Mouse (Mus musculus): ENCODE results near the gene Afm. TPM values are rescaled to one million over a fixed set of nuclear protein-coding genes. Genes with fewer than 3 reads are reported as not detected.

The Afm gene
- total RNA-seq (2021), result not detected
- long read RNA-seq, result 0 reads

DNA sequence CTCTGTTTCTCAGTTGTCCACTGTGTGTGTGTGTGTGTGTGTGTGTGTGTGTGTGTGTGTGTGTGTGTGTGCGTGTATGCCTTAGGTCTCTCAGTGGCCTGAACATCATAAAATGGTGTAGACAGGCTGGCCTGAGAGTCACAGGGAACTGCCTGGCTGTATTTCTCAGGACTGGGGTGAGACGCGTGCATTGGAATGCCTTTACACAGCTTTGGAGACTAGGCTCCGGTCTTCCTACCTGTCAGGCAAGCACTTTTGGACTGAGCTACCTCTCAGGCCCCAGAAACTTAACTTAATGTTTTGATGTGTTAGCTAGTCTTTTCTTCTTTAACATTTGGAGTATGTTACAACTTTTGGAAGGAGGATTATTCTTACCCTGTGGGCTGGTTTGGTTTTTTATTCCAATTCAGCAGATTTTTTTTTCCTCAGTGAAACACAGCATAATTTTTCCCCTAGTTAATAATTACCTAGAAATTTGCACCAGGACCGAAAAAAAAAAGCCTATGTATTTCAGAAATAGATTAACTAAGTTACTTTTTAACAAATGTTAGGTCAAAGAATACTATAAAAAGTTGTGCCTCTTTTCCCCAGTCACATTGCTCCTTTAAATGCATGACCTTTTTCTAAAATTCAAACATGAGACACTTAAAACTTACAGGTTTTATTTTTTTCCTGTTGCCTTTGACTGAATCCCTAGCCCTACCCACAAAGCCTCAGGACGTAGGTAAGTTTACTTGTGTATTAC lies at the start of gene Afm:
Gene Afm, plus strand, starts transcription at position 577 of the 745 bp plus-strand sequence.
- DNase-seq (ENCODE audit: low spot score in 2 of 2), result no peak

DNA sequence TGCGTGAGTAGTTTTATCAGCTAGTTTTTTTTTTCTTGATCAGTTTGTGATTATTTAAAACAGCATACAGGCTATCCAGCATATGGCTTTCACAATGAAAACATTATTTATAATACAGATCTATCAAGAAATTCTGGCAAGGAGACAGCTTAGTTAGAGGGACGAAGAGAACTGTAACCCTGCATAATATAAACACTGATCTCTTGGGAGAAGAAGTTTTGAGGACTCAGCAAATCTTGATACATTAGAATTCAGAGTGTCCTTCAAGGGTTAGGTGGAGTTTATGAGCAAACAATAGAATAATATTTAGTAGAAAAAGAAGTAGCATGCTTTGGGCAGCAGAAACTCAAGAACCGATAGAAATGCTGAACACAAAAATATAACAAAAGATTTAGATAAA lies 47.9 kb upstream of the Afm start:
- DNase-seq (ENCODE audit: low spot score in 2 of 2), result no peak

DNA sequence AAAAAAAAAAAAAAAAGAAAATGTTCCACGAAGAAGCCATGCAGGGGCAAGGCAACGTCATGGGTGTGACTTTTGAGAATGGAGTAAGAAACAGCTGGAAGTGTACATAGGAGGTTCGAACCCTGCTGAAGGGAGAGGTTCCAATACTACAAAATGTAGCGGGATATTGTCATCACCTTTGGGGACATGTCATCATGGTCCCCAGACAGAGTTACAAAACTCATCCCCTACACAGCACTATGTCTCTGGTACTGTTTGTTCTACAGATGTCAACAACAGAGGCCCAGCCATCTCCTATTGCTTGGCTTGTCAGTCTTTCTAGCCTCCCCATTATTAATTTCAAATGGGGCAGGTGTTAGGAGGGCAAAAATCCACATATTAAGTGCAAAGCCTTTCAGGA lies 44.8 kb upstream of the Afm start:
- DNase-seq (ENCODE audit: low spot score in 2 of 2), result no peak

DNA sequence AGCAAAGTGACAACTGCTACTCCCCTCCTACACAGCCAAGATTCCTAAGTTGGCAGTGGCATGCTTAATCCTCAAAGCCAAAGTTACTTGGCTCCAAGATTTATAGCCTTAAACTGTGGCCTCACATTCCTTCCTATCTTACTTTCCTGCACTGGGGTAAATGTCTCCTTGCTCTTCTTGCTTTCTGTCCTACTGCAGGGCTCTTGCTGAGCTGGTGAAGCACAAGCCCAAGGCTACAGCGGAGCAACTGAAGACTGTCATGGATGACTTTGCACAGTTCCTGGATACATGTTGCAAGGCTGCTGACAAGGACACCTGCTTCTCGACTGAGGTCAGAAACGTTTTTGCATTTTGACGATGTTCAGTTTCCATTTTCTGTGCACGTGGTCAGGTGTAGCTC lies 44.4 kb upstream of the Afm start:
- no peak for DNase-seq (ENCODE audit: low spot score in 2 of 2)

DNA sequence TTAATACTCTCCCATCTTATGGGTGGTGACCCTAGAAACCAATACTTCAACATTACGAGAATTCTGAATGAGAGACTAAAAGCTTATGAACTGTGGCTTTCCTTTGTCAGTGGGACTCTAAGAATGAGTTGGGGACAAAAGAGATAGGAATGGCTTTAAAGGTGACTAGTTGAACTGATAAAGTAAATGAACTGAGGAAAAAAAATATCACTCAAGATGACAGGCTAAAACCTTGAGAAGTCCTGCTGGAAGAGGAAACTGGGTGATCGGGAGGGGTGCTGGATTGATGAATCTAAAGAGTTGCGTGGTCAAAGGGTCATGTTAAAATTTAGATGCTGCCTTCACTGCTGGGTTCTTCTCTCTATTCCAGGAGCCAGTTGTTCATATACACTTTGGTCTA lies 42.0 kb upstream of the Afm start:
- no peak for DNase-seq (ENCODE audit: low spot score in 2 of 2)

DNA sequence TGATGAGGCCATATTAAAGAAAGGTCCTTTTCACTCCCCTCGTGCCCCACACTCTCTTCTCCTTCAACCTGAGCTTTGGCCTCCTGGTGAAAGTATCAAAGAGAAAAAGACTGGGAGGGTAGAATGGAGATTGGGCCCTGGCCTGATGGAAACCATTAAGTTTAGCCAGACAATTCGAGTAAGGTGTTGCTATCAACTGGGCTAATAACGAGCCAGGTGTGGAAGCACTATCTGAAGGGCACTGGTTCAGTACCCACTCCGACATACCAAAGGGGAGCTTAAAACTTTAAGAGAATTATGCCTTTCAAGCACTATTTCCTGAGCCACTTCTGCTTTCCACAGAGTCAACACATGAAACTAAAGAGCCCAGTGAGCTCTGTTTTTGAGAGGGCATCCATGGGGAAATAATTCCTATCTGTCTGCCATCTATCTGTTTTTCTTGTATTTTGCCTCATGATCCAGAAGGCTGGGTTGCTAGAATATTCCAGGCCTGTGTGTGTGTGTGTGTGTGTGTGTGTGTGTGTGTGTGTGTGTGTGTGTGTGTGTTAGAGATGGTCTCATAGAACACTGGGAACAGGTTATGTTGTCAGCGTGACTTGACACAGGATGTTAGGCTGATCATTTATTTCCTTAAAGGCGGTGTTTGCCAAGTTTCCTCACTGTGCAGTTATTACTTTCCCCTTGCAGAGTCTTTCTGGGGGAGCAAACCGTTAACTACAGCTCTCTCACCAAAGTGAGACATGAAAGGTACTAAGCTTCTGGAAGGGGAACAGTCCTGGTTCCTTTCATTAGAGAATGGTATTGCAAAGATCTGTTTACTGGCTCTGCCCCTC lies 41.2 kb upstream of the Afm start:
- DNase-seq (ENCODE audit: low spot score in 2 of 2), result no peak

DNA sequence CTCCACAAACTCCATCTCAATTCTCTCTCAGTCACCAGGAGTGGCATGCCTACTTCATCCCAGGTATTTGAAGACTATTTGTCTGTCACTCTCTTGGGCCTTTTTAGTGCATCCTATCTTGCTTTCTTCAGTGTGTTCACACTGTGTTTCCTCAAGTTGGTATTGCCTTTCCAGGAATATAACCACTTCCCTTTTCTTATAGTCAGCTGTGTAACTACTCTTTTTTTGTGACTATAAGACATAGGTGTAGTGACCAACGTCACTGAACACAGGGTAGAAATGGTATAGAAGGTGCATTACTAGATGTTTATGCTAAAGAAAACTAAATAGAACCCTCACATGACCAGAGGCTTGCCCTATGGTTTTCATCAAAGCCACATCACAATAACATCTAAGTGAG lies 39.8 kb upstream of the Afm start:
- no peak for DNase-seq (ENCODE audit: low spot score in 2 of 2)

DNA sequence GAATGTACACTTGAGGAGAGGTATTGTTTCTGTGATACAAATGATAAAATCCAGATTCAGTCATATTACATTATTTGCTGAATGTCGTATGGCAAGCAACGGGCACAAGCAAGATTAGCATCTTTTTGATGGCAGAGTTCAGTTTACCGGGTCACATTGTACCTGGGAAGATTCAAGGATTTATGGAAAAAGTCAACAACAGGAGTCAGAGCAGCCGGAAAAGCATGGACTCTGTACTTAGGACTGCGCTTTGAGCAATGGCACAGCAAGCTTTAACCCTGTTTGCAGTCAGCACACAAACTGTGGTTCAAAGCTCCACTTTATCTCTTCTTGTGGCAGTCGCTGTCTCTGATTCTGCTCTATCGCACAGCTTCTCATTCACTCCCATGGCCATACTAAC lies 33.1 kb upstream of the Afm start:
- no peak for DNase-seq (ENCODE audit: low spot score in 2 of 2)

DNA sequence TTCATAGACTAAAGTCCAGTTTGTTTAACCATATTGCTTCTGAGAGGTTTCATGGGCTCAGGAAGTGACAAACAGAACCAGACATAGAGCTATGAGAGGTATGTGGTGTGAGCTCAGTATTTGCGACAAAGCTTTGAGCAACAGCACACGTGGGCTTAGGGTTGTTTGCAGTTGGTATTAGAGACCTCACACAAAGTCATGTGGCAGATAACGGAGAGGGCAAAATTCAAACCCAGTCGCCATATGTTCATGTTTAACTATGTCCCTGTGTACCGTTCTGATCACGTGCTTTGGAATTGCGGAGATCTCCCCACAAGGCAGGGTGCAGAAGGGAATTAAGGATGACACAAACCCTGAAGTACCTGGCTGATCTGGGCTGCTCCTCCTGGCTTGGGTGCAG lies 30.4 kb upstream of the Afm start:
- DNase-seq (ENCODE audit: low spot score in 2 of 2), result no peak

DNA sequence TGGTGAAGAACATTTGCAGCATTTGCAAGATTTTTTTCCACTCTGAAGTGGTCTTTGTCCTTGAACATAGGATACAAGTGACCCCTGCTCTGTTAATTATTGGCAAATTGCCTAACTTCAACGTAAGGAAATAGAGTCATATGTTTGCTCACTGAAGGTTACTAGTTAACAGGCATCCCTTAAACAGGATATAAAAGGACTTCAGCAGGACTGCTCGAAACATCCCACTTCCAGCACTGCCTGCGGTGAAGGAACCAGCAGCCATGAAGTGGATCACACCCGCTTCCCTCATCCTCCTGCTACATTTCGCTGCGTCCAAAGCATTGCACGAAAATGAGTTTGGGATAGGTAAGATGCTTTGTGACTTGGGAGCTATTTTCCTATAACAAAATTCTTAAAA lies 28.2 kb upstream of the Afm start, which contains the start of gene Afp:
Gene Afp, plus strand, starts transcription at position 220 of the 400 bp plus-strand sequence.
- DNase-seq (ENCODE audit: low spot score in 2 of 2), result no peak

DNA sequence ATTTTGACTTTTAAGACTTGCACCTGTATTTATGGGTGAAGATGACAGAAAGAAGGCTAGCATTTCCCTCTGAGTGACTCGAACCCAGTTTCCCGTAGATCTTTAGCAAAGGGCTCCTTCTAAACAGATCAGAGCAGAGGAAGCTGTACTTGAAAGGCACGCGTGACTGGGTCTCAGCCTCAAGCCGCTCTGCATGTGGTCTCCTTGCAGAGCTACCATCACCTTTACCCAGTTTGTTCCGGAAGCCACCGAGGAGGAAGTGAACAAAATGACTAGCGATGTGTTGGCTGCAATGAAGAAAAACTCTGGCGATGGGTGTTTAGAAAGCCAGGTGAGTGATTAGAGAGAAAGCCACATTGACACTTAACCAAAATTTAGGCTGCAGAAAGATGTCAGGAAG lies 26.3 kb upstream of the Afm start:
- DNase-seq (ENCODE audit: low spot score in 2 of 2), result no peak

DNA sequence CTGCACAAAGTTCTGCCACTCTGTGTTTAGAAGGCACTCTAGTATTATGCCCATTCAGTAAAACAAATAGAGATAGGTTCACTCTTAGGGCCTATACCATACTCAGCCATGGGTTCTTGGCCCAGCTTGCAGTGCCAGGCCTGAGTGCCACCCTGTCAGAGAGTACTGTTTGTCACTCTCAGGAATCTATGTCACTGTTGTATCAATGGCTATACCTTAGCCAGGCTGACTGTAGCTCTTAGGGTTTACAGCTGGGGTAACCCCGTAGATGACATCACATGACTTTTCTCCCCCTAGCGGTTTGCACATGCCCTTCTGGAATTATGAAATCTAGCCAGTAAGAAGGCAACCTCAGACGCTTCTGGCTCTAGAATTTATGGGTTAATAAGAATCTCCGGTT lies 24.4 kb upstream of the Afm start:
- no peak for DNase-seq (ENCODE audit: low spot score in 2 of 2)

DNA sequence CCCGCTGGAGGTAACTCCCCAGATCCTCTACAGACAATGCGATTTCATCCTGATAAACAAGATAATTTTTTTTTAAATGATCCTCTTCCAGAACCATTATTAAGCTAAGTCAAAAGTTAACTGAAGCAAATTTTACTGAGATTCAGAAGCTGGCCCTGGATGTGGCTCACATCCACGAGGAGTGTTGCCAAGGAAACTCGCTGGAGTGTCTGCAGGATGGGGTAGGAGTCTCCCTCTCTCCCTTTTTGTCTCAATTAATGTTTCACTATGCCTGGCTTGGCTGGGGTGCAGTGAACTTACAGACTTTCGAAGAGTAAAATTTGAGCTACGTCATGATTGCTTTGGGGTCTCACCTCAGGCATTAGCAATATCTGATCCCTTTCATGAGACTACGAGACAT lies 19.2 kb upstream of the Afm start:
- DNase-seq (ENCODE audit: low spot score in 2 of 2), result peak in 1 of 2 experiments; percentile 15

DNA sequence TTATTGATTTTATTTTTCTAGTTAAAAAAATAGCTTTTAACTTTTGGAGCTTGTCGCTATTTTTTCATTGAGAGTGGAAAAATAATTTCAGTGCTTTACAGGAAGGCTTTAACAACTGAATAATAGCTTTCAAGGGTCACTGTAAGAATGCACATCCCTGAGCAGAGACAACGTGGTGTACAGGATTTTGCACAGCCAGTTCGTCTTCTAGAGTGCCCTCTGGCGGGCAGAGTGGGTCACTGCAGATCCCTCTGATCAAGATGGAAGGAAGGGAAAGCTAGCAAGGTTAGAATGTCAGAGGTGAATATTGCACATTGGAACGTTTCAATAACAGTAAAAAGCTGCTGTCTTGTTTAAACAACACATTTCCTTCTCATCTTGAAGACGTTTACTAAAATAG lies 18.0 kb upstream of the Afm start:
- peak; percentile 77 to 85 for DNase-seq (ENCODE audit: low spot score in 2 of 2)

DNA sequence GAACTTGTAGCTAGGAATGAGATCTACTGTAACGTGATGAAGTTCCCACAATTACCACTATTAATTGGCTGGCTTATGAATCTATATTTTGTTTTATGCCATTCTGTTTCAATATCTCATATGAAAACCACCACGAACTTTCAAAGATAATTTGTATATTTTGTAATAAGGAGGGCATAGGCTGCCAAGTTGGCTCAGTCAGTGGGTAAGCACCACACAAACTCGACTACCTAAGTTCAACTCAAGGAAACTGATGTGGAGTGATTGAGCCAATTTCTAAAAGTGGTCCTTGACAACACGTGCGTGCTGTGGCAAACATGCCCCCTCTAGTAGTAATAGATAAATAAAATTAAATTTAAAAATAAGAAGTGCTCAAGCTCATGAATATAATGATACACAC lies 17.0 kb upstream of the Afm start:
- DNase-seq (ENCODE audit: low spot score in 2 of 2), result no peak

DNA sequence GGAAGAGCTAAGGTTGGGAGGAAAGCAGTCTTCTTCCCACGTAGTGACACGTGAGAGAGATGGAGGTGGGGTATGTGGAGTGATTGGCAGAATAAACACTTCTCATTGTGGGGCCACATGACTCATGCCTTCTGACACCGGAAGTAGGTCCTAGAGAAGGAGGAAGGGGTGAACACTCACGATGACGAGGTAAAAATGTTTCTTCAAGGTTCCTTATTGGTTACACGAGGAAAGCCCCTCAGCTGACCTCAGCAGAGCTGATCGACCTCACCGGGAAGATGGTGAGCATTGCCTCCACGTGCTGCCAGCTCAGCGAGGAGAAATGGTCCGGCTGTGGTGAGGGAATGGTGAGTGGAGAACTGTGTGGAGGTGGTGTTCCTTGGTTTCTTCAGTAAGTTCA lies 14.0 kb upstream of the Afm start:
- no peak for DNase-seq (ENCODE audit: low spot score in 2 of 2)

DNA sequence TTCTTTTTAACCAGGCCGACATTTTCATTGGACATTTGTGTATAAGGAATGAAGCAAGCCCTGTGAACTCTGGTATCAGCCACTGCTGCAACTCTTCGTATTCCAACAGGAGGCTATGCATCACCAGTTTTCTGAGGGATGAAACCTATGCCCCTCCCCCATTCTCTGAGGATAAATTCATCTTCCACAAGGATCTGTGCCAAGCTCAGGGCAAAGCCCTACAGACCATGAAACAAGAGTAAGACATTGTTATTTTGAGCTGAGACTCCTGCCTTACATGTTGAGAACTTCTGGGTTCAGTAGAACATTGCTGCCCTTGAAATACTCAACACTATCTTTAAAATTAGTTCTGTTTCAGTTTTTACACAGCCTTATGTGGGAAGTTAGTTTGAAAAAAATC lies 12.2 kb upstream of the Afm start:
- no peak for DNase-seq (ENCODE audit: low spot score in 2 of 2)

DNA sequence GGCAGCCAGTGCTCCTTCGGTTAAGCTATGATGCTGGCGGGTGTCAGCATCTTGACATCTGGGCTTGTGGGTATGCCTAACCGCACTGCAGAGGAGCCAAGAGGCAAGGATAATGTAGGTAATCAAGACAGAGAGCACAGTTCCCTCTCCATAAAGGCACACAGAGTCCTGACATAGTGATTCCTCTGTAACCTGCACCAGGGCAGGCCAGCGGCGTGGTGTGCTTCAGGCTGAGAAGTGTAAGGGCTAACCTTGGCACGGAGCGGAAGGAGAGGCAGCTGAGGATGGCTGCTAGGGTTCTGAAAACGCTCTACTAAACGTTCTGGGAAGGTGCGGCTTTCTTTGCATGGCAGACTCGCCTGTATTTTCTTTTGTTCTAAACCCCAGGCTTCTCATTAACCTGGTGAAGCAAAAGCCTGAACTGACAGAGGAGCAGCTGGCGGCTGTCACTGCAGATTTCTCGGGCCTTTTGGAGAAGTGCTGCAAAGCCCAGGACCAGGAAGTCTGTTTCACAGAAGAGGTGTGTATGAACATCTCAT lies 11.3 kb upstream of the Afm start:
- no peak for DNase-seq (ENCODE audit: low spot score in 2 of 2)

DNA sequence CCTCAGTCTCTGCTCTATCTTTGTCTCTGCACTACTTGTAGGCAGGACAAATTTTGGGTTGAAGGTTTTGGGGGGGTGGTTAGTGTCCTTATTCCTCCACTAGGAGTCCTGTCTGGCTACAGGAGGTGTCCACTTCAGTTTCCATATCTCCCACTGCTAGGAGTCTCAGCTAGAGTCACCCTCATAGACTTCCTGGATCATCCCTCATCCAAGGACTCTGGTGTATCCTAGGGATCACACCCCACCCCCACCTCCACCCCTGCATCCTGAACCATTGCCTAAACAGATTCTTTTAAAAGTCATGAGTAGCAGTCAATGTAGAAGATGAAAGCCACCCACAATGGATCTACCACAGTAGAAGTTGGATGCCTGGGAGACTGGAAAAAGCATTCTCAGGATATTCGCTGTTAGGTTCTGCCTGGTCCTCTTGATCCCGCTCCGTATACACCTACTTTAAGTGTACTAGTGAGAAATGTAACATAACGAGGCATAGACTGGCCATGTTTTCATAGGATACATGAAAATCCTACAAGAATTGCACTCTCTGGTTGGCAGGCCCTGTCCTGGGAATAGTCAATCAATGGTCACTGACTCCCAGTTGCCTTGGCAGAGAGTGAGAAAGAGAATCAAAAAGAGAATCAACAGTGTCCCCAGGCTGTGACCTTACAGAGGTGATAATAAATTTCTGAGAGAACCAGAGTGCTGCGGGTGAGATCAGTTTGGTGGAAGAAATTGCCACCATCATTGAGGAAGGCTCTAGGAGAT lies 8.7 kb upstream of the Afm start:
- DNase-seq (ENCODE audit: low spot score in 2 of 2), result no peak

DNA sequence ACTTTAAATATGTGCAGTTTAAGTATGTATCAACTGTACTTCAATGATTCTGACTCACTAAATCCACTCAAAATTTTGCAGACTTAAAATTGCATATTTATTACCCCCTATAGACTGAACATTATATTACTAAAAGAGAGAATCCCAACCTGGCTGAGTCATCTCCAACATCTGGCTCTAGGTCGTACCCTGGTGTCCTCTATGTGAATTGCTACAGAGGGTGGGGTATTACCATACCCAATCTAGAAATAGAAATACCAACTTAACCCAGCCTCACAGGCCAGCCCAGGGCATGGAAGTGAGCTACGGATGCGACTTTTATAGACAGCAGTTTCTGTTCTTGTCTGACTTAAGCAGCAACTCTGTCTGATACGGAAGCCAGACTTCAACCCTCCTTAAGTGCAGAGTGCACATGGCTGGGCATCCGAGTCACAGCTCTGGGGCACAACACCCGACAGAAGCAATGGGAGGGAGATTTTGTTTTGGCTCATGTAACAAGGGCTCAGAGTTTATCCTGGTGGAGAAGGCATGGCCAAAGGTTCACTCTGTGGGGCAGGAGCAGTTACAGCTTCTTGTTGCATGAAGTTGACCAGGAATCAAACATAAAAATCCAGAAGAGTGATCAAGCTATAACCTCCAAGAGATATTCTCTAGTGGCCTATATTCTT lies 6.3 kb upstream of the Afm start:
- no peak for DNase-seq (ENCODE audit: low spot score in 2 of 2)

DNA sequence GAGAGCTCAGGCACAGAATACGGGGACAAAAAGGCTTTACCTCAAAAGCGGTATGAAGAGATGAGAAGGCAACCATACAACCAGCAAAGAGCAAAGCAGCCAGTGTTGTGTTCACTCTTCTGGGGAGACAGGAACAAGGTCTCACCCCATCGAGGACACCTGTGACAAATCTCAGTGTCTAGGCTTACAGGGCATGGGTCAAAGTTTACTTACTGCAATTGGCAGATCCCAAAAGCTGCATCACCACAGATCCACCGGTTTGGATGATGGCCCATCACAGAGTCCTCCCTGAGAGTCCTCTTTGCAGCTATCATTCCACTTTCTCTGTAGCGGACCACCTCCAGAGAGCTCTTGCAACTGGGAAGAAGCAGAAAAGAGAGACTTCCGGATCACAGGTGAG lies 3.2 kb upstream of the Afm start:
- DNase-seq (ENCODE audit: low spot score in 2 of 2), result no peak
